Mouse (Mus musculus) C2C12 (cell line): ENCODE measurements at regions not wholly inside any gene's neighbourhood (a gene's known extent, or its start where the extent isn't known, plus 50 kb on each side); places are given as distances from the start of the nearest gene placed in this dataset.

Source experiments
- CTCF ChIP-seq: IDR thresholded peaks from one replicate; pipeline ENCODE4 v1.5.1; 2011; ENCODE audit not compliant: control insufficient read depth, insufficient read depth, insufficient read length
- MAX ChIP-seq: IDR thresholded peaks from one replicate; pipeline ENCODE4 v1.6.1; 2011; ENCODE audit warnings: mild to moderate bottlenecking, control low read depth

DNA sequence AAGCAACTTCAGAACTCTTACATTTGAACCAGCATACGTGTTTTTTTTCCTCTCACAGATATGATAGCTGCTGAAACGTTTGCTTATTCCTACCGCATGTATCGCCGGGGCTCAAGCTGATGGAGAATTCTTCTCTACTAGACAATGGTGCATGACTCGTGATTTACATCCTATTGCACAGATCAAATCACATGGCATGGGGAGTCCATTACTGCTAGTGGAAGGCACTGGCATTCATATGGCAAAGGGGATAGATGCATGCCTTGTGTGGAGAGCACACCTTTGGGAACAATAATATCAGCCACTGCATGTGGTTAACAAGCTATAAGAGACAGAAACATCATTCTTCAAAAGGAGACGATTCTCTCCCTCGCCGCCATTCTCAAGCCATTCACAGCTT lies 108.4 kb upstream of the Samsn1 start:
- TF ChIP-seq CTCF = no peak
- no peak for TF ChIP-seq MAX
